Mouse (Mus musculus) testis, adult 2 months (tissue): ENCODE data around the gene Luzp1.

Experiments
- CTCF ChIP-seq: fragments of 200-500 bp; IDR thresholded peaks from 2 replicates; pipeline ENCODE4 v1.5.1; 2012; ENCODE audit warnings: low read depth, mild to moderate bottlenecking, inconsistent platforms, low read length, moderate library complexity; ENCODE audit not compliant: control insufficient read depth, insufficient read depth, insufficient replicate concordance
- POLR2A ChIP-seq: fragments of 200-500 bp; IDR thresholded peaks from 2 replicates; pipeline ENCODE4 v1.6.1; 2012; ENCODE audit warnings: low read depth, mild to moderate bottlenecking, inconsistent platforms, low read length, moderate library complexity; ENCODE audit not compliant: control insufficient read depth

GRCm38 (mm10) chr4:136562755-136563154 is 93.2 kb downstream of the Luzp1 start:
- TF ChIP-seq CTCF (no peak), POLR2A (no peak)
